Mouse (Mus musculus) embryonic fibroblast, embryonic 13.5 days (primary cell): ENCODE results near the gene Smpd2.

Experiments
- CTCF ChIP-seq: IDR thresholded peaks from 2 replicates; pipeline ENCODE4 v1.5.1; 2011; ENCODE audit warnings: mild to moderate bottlenecking, control low read depth, low read length, moderate library complexity, borderline replicate concordance; ENCODE audit not compliant: insufficient read depth
- POLR2A ChIP-seq: IDR thresholded peaks from 2 replicates; pipeline ENCODE4 v1.6.1; 2011; ENCODE audit warnings: low read depth, mild to moderate bottlenecking, control low read depth, low read length, moderate library complexity

- TF ChIP-seq POLR2A (no peak), CTCF (no peak)
Observed at GRCm38 (mm10) chr10:41480938-41481880, 9.0 kb downstream of the Smpd2 start.
